Mouse (Mus musculus) frontal cortex, postnatal 10 days (tissue): ENCODE results near the gene Gpr141.

Source experiments
- DNase-seq, 2 experiments: peaks; one replicate each; pipeline ENCODE4 v3.0.0; 2022; ENCODE audit warnings: low spot score in 2 of 2, mixed read lengths in 1 of 2

Gpr141 gene

GRCm38 (mm10) chr13:19730826-19731225 lies 93.2 kb downstream of the Gpr141 start:
- DNase-seq = no peak

DNA sequence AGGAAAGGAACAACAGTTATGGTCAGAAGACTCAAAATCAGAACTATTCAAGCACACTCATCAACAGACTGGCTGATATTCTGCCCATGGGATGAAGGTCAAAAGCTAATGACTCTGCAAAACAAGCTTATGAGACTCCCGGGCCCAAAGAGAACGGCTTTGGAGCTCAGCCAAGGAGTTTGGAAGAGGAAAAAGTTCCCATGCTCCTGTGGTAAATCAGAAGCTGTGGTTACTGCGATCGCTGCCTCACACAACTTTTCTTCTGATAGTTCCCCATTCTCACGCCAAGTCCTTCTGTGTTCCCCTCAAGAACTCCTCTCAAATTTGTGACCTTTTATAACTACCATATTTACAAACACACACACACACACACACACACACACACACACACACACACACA lies 105.1 kb downstream of the Gpr141 start:
- no peak for DNase-seq

GRCm38 (mm10) chr13:19717201-19717600 lies 106.9 kb downstream of the Gpr141 start:
- no peak for DNase-seq

DNA sequence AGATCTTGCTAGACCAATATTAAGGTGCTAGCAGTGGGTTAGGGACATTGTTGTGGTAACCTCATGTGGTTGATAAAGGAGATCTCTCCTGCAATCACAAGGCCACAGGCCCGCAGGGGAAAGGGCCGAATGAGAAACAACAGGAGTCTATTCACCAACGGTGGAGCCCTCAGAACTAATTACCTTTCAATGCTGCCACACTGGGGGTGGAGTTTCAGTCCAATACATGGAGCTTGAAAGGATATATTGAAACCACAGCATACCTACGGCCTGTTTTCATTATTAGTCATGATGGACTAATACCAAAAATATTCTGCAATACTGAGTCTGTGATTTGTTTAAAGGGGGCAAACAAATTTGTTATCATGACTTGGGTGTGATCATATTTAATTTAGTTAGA lies 120.3 kb downstream of the Gpr141 start:
- DNase-seq = no peak

DNA sequence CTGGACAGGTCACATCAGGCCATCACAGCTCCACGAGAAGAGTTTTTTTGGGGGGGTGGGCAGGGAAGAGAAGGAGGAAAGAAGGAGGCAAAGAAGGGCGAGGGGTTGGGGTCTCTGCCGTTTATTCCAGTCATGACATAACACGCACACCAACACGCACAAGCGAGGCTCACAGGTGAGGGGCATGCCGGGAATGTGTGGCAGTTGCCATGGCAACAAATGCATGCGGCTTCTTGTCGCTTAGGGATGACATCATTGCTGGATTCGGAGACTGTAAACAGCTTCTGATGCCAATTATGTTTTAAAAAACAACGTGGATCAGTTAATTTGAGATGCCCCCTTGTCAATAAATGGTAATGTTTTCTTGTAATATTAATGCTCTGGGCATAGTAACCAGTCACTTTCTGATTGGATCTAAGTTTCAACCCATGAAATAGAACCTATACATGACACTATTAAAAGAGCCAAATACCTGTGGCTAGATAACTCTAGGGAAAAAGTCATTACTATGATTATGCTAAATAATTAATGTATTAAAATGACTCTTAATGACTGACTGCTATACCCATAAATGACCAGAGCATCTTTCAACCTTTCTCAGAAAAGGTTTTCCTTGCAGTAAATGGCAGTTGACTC lies 122.5 kb downstream of the Gpr141 start:
- peak; percentile 64 to 66 for DNase-seq

DNA sequence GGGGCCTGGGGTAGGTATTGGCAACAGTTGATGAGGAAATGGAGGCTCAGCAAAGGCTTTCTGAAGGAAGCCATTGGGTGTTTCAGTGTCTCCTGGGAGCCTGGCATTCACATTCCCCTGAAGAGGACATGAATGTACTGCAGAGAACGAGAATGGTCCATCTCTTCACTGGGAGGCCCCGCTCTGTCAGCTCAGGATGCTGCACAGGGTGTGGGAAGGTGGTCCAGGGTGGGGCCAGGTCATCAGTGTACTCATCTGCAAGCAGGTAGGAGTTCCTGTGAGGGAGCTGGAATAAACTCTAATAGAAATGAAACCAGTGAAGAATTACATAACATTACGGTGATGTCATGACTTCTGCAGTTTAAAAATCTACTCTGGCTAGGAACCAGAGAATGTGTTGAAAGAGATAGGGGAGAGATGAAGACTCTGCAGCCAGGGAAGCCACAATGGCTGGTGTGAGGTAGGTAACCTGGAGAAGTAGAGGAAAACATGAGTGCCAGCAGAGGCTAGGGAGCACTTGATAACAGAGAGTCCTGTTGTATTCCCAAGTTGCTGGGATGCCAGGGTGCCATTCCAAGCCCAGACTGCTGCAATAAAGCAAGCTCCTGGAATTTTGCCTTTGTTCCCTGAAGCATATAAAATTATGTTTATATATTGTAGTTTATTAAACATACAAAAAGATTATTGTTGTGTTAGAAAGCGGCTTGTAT lies 123.2 kb downstream of the Gpr141 start:
- no peak for DNase-seq
